Mouse (Mus musculus) thymus, adult 2 months (tissue): ENCODE results near the gene Snapc3. TPM values are rescaled to one million over a fixed set of nuclear protein-coding genes. Genes with fewer than 3 reads are reported as not detected.
"Not testable (repeated sequence)": the region's sequence is repeated elsewhere in the genome, so short reads cannot be mapped to it uniquely, and the experiment has no call there.

Source experiments
- DNase-seq: peaks from one replicate; pipeline ENCODE4 v3.0.0; 2021
- H3K27ac ChIP-seq: fragments of 200-500 bp; 2 replicates; pipeline ENCODE4 v1.5.1; 2012; ENCODE audit warnings: low read length, control low read depth; ENCODE audit not compliant: control insufficient read depth, insufficient read depth
- H3K27me3 ChIP-seq: fragments of 200-500 bp; 2 replicates; pipeline ENCODE4 v1.6.1; 2012; ENCODE audit warnings: mild to moderate bottlenecking, low read length, moderate library complexity, mixed read lengths; ENCODE audit not compliant: control insufficient read depth, insufficient read depth
- H3K36me3 ChIP-seq: fragments of 200-500 bp; 2 replicates; pipeline ENCODE4 v1.6.1; 2012; ENCODE audit warnings: mild to moderate bottlenecking, low read length, moderate library complexity; ENCODE audit not compliant: control insufficient read depth, insufficient read depth
- H3K4me1 ChIP-seq: fragments of 200-500 bp; replicated peaks from 2 replicates; pipeline ENCODE4 v1.6.1; 2012; ENCODE audit warnings: low read length; ENCODE audit not compliant: control insufficient read depth, insufficient read depth
- H3K4me3 ChIP-seq: fragments of 200-500 bp; 2 replicates; pipeline ENCODE4 v1.5.1; 2012; ENCODE audit warnings: mild to moderate bottlenecking, low read length, control low read depth, moderate library complexity; ENCODE audit not compliant: control insufficient read depth, insufficient read depth
- CTCF ChIP-seq: fragments of 200-500 bp; IDR thresholded peaks from 2 replicates; pipeline ENCODE4 v1.5.1; 2012; ENCODE audit warnings: mild to moderate bottlenecking, control low read depth, low read length, moderate library complexity, borderline replicate concordance; ENCODE audit not compliant: control insufficient read depth, poor library complexity, insufficient read depth; ENCODE audit errors: extremely low read depth
- POLR2A ChIP-seq: fragments of 200-500 bp; IDR thresholded peaks from 2 replicates; pipeline ENCODE4 v1.6.1; 2012; ENCODE audit warnings: mild to moderate bottlenecking, low read length, control low read depth, moderate library complexity; ENCODE audit not compliant: control insufficient read depth, poor library complexity, insufficient read depth; ENCODE audit errors: extremely low read depth
- WGBS: fragments of 180-500 bp; shearing (Covaris S2); methylation state at CpG from one replicate; pipeline ENCODE4 v1.1.7; 2018; 5-methylcytosine and 5-hydroxymethylcytosine counted together
- polyA plus RNA-seq: library from polyadenylated mRNA; depleted of rRNA; stranded (reverse); fragments of >200 nt; gene quantifications from 2 replicates; pipeline ENCODE4 v1.2.3, GENCODE M21; 2012; rRNA removed

The Snapc3 gene
- polyA plus RNA-seq, 1 experiment = 44.1 TPM

DNA sequence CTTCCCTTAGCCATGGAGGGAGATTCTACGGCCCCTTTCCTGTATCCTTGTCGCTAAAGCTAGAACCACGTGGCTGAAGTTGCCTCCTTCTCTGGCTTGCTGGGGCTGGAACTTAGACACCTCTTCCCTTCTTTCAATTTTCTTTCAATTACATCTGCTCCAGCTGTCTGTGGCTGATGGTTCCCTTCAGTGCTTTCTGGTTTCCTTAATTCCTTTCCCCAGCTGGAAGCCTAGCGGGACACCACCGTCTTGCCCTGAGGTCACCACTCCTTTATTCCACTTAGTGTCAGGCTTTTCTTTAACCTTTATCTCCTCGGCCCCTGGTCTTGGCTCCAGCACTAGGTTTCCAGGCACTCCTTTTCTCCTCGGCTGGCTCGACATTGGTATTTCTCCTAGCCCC lies 93.6 kb downstream of the Snapc3 start:
- no peak overlapping the region for H3K4me3 ChIP-seq
- no peak for TF ChIP-seq POLR2A
- TF ChIP-seq CTCF = no peak
- H3K27ac ChIP-seq = no peak overlapping the region
- H3K27me3 ChIP-seq = no peaks in the 10 kb centered on the region
- no peaks in the 10 kb centered on the region for H3K4me1 ChIP-seq
- no peaks in the 10 kb centered on the region for H3K36me3 ChIP-seq
- DNase-seq = no peak
- 94% methylated on average over 8 of the region's 8 CpGs for WGBS

DNA sequence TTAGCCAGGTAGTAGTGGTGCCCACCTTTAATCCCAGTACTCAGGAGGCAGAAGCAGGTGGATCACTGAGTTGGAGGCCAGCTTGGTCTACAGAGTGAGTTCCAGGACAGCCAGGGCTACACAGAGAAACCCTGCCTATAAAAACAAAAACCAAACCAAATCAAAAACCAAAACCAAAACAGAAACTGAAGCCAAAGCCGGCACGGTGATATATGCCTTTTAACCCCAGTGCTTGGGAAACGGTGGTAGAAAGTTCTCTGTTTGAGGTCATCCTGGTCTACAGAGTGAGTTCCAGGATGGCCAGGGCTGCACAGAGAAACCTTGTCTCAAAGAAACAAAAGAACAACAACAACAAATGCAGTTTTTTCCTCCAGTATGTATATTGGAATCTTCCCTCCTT lies 94.7 kb downstream of the Snapc3 start:
- no peak overlapping the region for H3K4me3 ChIP-seq
- no peaks in the 10 kb centered on the region for H3K36me3 ChIP-seq
- H3K27me3 ChIP-seq = no peaks in the 10 kb centered on the region
- H3K4me1 ChIP-seq = no peaks in the 10 kb centered on the region
- H3K27ac ChIP-seq = no peak overlapping the region
- no peak for TF ChIP-seq CTCF
- TF ChIP-seq POLR2A = no peak
- no peak for DNase-seq
- WGBS = 8% methylated on average over 3 of the region's 3 CpGs

DNA sequence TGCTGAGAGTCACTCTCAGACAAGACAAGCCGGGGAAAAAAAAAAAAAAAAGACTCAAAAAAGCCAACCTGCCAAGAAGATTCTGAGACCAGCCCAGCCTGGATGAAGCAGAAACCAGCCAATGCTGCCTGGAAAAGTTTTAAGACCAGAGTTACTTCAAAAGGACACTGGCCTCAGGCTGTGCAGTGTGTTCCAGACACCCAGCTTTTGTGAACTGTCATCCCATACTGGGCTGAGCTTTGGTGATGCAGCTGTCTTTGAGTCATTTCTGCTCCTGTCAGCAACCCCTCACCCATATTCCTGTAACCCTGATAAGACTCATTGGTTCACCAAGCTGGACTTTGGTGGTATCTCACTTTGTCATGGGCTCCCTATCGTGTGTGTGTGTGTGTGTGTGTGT lies 95.1 kb downstream of the Snapc3 start:
- Histone ChIP-seq H3K4me3 (no peak overlapping the region), H3K36me3 (no peaks in the 10 kb centered on the region), H3K27ac (no peak overlapping the region), H3K27me3 (no peaks in the 10 kb centered on the region), H3K4me1 (no peaks in the 10 kb centered on the region)
- no peak for DNase-seq
- TF ChIP-seq CTCF = no peak
- no peak for TF ChIP-seq POLR2A
- 61% methylated on average over 2 of the region's 2 CpGs for WGBS

DNA sequence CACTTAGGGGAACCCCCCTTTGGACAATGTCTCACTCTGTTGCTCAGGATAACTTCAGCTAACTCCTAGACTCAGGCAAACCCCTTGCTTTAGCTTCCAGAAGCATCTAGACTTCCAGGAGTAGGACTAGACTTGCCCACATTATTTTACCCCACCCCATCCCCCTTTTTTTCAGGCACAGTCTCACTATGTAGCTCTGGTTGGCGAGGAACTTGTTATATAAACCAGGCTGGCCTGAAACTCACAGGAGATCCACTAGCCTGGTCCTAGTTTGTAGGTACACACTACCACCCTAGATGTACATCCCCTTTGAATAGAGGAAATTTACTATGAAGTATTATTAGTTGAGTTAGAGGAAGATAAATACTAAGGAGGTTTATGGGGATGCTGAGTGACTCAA lies 96.7 kb downstream of the Snapc3 start:
- no peak for DNase-seq
- TF ChIP-seq CTCF = no peak
- TF ChIP-seq POLR2A = no peak
- no peaks in the 10 kb centered on the region for H3K27me3 ChIP-seq
- 97% methylated on average over 1 of the region's 1 CpGs for WGBS
- H3K4me1 ChIP-seq = no peaks in the 10 kb centered on the region
- no peak overlapping the region for H3K4me3 ChIP-seq
- H3K27ac ChIP-seq = no peak overlapping the region
- no peaks in the 10 kb centered on the region for H3K36me3 ChIP-seq

DNA sequence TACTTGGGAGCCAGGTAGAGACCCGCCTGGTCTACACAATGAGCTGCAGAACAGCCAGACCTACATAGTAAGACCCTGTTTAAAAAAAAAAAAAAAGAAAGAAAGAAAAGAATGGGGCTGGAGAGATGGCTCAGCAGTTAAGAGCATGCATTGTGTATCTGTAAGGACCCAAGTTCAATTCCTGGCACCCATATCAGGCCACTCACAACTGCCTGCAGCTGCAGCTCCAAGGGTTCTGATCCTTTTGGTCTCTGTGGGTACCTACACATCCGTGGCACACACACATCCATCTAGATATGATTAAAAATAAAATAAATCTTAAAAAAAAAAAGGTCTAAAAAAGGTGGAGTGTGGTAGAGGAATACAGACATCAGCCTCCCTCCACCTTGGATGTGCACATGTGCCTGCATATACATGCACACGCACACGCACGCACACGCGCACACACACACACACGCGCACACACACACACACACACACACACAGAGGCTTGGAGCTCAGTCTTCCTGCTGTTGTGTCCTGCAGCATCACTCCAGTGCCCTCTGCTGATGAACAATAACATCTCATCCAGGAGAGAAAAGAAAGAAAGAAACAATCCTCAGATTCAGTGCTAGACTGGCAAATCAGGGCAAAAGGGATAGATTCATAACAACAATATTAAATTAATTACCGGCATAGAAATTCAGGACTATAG lies 97.6 kb downstream of the Snapc3 start:
- WGBS = 86% methylated on average over 10 of the region's 10 CpGs
- H3K27me3 ChIP-seq = no peaks in the 10 kb centered on the region
- no peak overlapping the region for H3K4me3 ChIP-seq
- no peak for DNase-seq
- no peaks in the 10 kb centered on the region for H3K36me3 ChIP-seq
- H3K4me1 ChIP-seq = no peaks in the 10 kb centered on the region
- TF ChIP-seq POLR2A (no peak), CTCF (no peak)
- H3K27ac ChIP-seq = no peak overlapping the region

DNA sequence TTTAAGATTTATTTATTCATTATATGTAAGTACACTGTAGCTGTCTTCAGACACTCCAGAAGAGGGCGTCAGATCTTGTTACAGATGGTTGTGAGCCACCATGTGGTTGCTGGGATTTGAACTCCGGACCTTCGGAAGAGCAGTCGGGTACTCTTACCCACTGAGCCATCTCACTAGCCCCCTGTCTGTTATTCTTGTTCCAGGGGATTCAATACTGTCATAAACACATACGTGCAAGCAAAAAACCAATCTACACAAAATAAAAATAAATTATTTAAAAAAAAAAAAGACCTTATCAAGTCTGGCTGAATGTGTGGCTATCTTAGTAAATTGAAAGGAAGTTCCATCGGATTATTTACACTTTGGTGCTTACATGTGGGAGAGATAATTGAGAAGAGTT lies 98.6 kb downstream of the Snapc3 start:
- H3K4me1 ChIP-seq, H3K4me3 ChIP-seq, DNase-seq, H3K27ac ChIP-seq, H3K36me3 ChIP-seq, H3K27me3 ChIP-seq: not testable (repeated sequence)
- 99% methylated on average over 5 of the region's 6 CpGs for WGBS

Other genes with a start within 250 kb of the Snapc3 start
- gene Ttc39b, start 93.5 kb upstream of the Snapc3 start, polyA plus RNA-seq = 1.7 and 2.5 TPM in 2 replicates
- 72.0 and 118 TPM in 2 replicates for gene Psip1, start 68.7 kb downstream of the Snapc3 start, polyA plus RNA-seq
- 2.2 and 3.2 TPM in 2 replicates for gene Ccdc171, start 107.8 kb downstream of the Snapc3 start, polyA plus RNA-seq